Mouse (Mus musculus) A20 (cell line): ENCODE measurements around the gene Grhl3.

Experiments used
- DNase-seq: peaks from one replicate; pipeline ENCODE4 v3.0.0-alpha.2; 2011; ENCODE audit warnings: low read depth, low spot score

The Grhl3 gene

DNA sequence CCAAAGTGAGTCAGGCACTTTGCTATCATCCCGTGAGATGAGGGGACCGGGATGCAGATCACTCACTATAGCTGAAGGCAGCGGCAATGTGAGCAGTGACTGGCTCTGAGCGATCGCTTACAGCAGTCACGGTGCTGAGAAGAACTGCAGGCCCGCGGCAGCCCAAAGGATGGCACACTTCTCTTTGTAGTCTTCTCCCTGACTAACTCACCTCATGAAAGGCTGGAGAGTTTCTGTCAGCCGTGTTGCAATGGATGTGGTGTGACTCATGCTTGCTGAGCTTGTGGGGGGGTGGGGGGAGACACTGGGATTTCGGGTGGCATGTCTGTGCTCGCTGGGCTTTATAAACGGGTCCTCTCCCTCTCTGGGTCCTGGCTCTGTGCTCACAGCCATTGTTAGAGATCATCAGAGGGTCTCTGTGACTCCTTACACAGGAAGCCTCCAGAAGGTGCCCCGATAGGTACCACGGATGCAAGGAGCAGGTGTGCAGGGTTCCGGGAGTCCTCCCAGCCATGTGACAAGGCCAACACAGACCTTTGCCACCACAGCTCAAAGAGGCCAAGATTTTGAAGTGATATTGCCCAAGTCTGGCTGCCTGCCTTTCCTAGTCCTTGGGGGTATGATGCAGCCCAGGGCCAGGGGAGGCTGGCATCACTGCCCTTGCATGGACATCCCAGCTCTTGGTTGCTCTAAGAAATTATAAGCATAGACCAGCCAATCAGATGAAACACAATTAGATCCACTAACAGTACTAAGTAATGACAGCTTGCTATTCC is 2.1 kb upstream of the Grhl3 start:
- no peak for DNase-seq

DNA sequence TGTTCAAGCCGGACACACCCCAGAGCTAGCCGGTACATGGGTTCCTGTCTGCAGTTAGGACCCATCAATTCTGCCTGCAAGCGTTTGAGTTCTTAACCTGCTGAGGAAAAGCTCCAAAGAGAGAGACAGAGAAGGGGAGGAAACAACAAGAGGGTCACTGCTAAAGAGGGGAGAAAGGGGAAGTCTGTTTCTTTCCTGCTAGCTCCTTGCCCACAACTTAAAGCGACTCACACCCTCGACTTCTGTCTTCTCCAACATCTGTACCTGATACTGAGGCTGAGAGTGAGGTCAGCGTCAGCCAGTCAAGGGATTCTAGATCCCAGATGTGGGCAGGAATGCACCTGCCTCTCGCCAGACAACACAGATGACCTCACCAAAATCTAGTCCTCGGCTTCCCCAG is 1.2 kb downstream of the Grhl3 start:
- DNase-seq: peak; percentile 48

DNA sequence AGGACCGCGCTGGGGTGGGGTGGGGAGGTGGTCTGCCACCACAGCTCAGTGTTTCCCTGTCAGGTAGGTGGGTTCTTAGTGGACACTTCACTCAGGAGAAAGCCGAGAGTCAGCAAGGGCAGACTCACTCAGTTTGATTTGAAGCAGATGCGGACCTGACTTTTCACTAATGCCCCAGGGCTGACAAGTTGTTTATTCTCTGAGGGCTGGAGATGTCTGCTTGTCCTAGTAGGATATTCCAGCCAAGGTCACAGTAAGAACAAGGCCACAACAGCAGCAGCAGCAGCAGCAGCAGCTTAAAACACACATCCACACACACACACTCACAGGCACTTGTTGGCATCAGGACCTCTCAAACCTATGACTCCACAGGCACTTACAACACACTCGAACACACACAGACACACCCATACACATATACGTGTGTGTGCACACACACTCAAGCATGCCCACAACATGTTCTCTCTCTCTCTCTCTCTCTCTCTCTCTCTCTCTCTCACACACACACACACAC is 2.3 kb downstream of the Grhl3 start:
- peak; percentile 25 for DNase-seq

DNA sequence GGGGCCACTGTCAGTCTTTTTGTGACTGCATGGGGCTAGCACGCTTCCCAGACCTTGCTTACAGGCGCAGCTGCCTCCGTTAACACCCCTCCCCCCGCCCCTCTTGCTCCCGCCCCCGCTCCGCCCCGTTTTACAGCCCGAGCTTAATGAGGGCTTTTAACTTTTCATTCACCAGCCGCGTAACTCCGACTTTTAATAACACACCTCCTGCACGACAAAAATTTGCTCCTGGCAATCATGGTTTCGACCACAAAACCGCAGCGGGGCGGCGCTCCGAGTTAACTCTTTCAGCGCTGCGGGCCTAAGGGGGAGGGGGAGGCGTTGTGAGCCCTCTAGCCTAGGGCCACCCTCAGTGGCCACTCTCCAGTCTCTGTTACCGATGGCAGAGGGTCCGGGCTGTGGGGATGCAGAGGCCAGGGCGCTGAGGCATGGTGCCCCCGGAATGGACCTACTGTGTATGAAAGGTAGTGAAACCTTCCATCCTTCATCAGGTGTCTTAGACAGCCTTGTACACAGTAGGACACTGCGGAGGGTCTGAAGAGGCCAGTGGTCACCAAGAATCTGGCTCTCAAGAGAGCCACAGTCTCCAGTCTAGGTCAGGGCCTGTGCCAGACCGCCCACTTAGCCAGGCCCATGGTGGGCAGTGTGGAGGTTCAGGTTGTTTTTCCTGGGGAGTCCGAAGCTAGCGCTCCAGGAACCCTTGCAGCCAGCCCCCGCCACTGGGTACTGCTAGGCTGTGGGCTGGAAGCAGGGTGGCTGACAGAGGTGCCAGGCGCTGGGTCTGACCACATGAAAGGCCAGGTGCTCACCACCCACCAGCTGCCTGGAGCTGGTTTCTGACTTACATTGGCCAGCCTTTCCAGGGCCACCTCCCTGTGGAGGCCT is 3.0 kb downstream of the Grhl3 start:
- DNase-seq: peak; percentile 85

DNA sequence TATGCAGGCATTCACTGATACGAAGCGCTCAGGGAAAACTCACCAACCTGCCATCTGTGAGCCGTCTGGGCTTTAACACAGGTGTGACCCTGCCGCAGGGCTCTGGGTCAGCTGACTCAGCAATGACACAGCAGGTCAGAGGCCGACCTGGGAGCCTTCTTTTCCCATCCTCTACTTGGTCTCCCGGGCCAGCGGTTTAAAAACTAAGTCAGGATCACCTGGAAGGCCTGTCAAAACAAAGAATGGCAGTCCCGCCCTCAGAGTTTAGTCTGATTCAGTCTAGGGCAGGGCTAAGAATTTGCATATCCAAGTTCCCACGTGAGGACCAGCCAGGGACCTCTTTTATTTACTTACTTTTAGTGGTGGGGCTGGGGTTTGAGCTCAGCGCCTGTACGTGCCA is 4.2 kb downstream of the Grhl3 start:
- DNase-seq: peak; percentile 56

DNA sequence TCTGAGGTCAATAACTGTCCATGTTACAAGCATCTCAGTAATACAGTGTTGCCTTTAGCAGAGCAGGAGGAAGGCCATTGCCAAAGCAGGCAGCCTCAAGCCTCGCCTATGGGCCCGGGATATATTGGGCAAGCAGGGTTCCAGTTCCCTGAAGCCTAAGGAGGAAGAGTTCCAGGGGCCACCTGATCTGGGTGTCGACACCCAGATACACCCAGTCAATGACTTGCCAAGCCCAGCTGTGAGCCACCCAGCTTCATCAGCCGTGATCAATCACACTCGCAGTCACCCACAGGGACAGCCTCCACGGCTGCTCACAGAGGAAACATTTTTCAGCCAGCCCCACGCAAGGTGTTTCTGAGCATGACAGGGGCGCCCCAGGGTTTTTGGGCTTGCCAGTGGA is 5.9 kb downstream of the Grhl3 start:
- DNase-seq: no peak

DNA sequence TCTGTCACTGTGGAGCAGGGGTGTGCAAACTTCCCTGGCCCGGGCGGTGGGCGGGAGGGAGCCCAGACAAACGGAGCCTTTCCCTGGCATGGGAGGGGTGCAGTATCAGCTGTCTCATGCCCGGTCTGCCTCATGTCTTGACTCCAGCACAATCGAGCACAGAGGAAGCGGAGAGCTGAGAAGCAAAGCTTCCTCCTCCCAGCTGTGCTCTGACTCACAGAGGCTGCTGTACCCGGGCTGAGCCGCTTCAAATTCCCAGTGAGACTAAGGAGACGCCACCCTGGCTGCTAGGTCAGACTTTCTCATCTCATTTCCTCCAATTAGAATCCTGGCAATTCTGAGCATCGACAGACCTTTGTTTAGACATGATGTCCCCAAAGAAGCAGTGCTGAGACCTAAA is 6.4 kb downstream of the Grhl3 start:
- no peak for DNase-seq

DNA sequence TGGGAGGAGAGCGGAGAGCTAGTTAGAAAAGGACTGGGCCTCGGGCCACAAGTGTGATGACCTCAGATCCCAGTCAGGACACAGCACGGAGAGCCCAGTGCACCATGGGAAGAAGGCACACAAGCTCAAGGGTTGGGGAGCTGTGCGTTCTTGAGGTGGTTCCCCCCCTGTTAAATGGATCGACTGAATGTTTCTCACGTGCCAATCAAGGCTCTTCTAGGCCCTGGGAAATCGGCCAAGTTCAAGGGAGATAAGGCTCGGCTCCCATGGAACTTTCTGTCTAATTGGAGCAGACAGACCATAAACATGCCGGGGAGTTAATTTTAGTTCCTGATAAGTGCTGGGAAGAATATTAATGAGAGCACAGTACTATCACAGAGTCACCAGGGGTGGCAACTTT is 8.0 kb downstream of the Grhl3 start:
- no peak for DNase-seq

DNA sequence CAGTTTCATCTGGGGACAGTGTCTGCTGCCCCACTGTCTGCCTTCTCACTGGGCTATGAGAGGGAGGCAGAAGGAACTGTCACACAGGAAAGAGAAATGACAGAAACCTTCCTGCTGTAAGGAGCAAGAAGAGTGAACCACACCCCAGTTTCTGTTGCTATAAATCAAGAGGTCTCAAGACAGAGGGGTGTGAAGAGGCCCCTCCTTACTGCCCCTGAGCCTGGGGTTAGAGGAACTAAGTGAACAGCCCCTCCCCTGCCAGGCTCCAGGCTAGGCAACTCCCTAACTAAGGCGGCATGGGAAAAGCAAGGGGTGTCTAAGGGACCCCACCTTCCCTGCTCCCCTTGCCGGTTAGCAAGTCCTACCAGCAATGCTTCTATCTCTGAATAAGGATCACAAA is 9.6 kb downstream of the Grhl3 start:
- DNase-seq: no peak

DNA sequence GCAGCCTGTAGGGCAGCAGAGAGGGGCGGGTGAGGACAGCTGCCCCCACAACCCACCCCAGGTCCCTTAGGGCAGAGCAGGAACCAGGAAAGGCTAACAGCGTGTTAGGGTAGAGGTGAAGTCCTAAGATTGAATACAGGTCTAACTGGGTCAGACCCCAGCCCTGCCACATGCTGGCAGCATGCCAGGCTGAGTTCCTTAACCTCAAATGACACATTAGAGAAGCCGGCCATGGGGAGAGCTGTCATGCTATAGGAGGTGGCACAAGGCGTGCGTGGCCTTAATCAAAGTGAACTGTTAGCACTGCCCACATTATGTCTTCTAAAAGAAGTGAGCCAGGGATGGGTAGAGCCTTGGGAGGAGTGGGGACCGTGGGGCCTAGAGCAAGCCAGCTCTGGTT is 24.1 kb downstream of the Grhl3 start:
- no peak for DNase-seq

DNA sequence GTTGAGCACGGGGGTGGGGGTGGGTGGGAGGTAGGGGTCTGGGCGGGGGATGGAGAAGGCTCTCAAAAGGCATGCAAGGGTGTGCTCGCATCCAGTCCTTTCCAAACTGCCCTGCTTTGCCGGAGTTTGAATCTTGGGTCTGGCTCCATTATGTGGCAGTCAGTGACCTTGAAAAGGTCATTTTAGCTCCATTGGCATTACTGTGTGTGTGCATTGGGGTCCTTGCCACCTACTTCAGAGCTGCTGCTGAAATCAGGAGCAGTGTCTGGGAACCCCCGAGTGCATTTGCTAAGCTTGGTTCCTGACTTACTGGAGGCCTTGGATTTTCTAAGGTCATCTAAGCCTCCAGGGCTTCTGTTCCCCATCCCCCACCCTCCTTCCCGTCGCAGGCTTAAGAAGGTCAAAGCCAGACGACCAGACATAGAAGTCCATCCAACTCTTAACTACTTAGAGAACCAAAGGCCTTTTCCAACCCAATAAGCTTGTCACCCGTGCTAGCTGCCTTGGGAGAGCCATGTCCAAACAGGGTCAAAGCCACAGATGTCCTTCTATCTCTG is 24.8 kb downstream of the Grhl3 start:
- no peak for DNase-seq

DNA sequence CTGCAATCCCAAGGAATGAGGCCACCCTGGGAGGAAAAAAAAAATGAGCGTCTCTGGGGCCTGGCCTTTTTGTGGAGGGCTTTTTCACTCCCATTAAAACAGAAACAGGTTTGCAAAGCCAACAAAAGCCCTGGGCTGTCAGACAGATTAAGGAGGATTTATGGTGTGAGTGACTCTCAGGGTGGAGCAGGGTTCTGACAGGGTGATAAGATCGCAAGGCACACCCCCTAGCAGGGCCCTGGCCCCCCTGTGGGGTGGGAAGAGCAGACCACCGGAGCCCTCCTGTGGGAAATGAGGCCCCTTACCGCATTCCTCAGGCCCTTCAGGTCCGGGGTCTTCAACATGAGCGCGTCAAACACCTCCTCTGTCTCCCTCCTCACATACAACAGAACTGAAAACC is 25.3 kb downstream of the Grhl3 start:
- DNase-seq: no peak

DNA sequence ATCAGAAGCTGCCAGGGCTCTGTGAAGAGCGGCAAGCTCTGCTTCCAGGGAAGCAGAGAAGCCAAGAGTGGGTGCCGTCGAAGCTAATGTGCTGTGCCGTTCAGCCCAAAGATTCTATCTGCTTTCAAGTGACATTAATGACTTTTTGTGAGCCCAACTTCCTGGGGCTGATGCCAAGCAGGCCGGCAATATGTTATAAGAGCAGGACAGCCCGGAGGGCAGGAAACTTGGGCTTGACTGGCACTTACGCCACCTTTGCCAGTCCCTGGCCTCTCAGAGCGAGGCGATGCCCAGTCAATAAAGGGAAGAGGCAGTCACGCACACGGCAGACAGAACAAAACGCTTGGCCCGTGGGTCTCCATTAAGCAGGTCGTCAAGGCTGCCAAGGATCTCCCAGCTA is 25.9 kb downstream of the Grhl3 start:
- no peak for DNase-seq

DNA sequence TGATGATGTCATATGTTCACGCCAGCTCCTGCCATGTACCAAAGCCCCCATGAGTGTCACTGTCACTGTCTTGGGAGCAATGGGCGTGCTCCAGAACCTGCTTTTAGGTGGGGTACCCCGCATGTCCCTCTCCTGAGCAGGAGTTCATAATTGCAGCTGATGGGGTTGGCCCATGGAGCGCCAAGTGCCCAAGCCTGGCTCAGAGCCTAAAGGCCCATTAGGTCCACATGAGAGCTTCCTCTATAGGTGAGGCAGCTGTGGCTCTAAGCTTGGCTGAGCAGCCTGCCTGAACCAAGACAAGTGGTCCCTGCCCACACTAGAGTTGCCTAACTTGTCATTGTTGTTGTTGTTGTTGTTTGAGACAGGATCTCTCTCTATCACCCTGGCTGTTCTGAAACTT is 26.6 kb downstream of the Grhl3 start:
- no peak for DNase-seq

DNA sequence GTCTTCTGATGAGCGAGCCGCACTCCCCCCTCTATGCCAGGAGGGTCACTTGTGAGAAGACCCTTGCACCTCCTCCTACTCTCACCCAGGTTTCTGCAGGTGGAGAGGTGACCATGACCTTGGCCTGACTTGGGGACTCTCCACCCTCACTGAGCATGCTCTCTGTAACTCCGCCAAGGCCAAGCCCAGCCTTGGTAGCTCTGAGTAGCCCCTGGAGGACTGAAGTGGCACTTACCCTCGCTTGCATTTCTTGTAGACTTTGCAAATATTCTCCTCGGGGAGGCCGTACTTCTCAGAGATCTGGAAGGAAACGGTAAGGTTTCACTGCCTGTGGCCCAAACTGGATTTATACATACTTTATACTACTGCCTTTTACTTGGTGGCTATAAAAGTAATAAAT is 27.4 kb downstream of the Grhl3 start:
- no peak for DNase-seq

DNA sequence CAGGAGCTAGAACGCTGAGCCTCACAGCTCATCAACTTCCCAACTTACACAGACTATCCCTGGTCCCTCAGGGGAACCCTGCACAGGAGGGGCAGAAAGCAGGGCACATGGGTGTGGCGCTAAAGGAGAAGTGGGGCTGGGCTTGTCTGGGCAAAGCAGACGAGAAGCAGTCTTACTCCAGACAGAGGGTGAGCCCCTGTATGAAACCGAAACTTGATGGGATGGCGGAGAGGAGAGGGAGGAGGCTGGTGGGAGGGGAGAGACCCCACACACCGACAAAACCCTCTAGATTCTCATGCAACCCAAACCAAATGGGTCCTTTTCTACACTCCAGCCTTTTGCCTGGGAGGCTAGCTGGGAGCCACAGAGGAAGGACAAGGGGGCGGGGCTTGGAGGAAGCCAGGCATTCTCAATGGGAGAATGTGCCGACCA is 28.3 kb downstream of the Grhl3 start:
- DNase-seq: no peak

DNA sequence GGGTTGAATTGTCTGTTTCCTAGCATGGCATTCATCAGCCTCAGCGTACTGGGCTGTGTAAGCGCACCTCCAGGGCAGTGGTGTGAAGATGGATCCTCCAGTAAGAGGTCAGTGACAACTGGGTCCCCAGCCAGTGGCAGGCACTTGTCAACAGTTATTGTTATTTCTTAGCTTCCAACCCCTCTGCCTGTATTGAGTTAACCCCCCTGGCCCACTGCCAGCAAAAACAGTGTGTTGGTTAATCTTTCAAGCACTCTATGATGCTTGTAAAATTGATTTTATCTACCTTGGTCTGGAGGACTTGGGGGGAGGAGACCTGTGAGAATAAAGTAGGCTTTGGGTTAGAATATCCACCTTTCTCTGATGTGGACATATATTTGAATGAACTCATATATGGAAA is 29.1 kb downstream of the Grhl3 start:
- no peak for DNase-seq

DNA sequence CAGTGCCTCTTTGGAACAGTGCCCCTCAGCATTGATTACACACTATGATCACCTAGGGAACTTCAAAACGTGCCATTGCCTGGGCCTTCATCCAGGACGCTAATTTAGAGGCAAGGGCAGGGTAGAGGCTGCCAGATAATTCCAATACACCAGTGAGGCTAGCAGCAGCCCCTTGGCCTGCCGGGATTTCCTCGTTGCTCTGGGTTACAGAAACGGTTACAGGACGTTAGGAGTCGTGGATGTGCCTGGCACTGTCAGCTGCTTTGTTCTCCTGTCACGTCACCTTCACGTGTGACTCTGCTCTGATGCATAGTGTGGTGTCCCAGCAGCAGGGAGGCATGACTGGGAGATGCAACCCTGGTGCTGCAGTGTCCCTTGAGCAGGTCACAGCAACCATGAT is 33.4 kb downstream of the Grhl3 start:
- DNase-seq: no peak

DNA sequence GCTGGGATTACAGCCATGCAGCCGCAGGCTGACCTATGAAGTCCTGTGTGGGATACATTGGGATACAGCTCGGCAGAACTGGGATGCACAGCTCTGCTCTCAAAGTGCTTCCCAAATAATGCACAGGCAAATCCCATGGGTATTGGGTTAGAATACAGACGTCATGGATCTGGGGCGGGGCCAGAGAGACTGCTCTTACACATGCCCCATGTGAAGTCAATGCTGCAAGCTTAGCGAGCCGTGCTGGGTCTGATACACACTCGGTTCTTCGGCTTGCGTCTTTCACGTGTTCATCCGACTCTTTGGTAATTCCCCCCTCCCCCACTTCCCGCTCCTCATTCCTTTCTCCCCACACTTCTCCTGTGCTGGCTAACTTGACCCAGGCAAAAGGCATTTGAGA is 34.4 kb downstream of the Grhl3 start:
- DNase-seq: no peak

DNA sequence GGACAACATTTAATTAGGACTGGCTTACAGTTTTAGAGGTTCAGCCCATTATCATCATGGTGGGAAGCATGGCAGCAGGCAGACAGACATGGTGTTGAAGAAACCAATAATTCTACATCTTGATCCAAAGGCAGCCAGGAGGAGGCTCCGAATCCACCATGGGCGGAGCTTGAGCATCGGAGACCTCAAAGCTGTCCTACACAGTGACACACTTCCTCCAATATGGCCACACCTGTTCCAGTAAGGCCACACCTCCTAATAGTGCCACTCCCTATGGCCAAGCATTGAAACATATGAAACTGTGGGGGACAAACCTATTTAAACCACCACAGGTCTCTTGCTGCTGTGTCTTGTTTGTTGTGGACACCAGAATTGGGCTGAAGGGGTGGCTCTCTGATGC is 38.4 kb downstream of the Grhl3 start:
- DNase-seq: no peak

DNA sequence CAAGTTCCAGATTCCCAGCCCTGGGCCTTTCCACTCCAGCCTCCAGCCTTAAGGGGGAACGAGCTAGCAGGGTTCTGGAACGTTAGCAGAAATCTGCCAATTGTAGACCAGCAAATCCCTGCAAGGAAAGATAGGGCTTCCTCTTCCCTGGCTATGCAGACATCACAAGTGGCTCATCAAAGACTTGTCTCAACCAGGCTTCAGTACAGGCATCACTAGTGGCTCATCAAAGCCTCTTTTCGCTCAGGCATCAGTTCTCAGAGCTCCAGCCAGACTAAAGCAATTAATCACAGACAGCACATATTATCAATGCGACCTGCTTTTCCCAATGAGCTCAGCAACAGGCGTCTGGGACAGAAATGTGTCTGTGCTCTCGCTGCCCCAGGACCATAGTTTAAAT is 40.4 kb downstream of the Grhl3 start:
- DNase-seq: no peak

DNA sequence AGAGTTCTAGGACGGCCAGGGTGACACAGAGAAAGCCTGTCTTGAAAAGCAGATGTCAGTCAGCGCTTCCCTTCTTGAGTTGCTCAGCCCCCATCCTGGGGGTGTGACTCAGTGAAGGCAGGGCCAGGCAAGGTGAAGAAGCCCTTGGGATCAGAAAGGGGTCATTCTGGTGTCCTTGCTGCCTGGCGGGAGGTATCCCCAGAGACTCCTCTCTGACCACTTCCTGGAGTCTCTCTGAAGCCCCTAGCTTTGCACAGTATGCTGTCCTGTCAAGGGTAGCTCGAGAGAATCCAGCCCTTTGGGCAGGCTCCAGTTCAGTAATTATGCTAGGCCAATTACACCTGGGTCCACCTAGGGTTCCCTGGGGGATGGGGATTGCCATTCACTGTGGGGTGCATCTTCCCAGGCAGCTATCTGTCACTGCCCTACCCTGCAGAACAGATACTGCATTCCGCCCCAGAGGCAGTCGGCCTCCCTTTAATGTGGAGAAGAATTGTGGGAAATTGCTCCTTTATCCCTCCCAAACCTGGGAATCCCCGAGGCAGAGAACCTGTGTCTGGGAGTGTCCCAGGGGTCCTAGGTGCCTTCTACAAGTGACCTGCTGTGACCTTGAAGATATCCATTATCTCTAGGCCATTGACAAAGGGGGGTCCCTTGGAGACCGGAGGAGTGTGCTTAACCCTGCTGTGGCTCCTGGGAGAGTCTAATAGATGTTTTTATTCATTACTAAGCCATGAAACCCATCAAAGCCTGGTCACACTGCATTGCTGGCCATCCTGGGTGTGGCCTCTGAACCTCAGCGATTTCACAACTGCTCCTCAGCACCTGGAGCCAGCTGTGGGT is 41.4 kb downstream of the Grhl3 start:
- no peak for DNase-seq
